Mouse (Mus musculus): ENCODE results near the gene D830030K20Rik.
"Not testable (repeated sequence)": the region's sequence is repeated elsewhere in the genome, so short reads cannot be mapped to it uniquely, and the experiment has no call there.

Gene D830030K20Rik

GRCm38 (mm10) chr14:3208272-3209152 is at the start of gene D830030K20Rik:
TSS of gene D830030K20Rik (plus strand) at chr14:3208488.
- not testable (repeated sequence) for DNase-seq (ENCODE audit: low read depth)

- not testable (repeated sequence) for DNase-seq (ENCODE audit: low read depth)
Measured at GRCm38 (mm10) chr14:3187955-3188354, 20.3 kb upstream of the D830030K20Rik start, which contains the start of gene Gm5795. TSS of gene Gm5795 (plus strand) at chr14:3188255.

GRCm38 (mm10) chr14:3209367-3209766 is 1.1 kb downstream of the D830030K20Rik start:
- DNase-seq (ENCODE audit: low read depth), result not testable (repeated sequence)

- DNase-seq (ENCODE audit: low read depth), result not testable (repeated sequence)
Measured at GRCm38 (mm10) chr14:3262531-3262930, 54.2 kb downstream of the D830030K20Rik start.

Measured in c-Kit-positive CD71-positive TER-119-negative erythroid progenitor cells, embryonic 14.5 days (primary cell).